Mouse (Mus musculus): ENCODE measurements around the gene Cd3g.

DNA sequence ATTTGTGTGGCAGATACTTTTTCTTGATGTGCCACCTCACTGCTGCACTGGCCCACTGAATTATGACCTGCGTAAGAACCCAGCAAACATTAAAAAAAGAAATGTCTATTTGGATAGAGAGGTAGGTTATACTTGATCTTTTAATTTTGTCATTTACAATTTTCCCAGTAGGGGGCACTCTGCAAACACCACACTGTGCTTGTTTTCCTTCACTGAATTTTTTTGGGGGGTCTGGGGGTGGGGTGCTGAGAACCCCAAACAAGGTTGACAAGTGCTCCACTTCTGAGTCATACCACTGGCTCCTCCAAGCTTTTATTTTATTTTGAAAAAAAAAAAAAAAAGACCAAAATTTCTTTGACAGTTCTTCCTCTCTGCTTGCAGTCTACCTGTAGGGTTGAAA, 10.8 kb downstream of the Cd3g start:
- no peak for TF ChIP-seq CTCF (IDR thresholded peaks at IDR 0.05; ENCODE audit: low read depth, low read length)
- TF ChIP-seq TAL1 (conservative IDR thresholded peaks at IDR 0.05; ENCODE audit: low read depth, low read length), result no peak
- TF ChIP-seq GATA1 (IDR thresholded peaks at IDR 0.05; ENCODE audit: borderline replicate concordance, low read length), result no peak
- no peak for TF ChIP-seq POLR2AphosphoS5 (IDR thresholded peaks at IDR 0.05; ENCODE audit: insufficient replicate concordance, low read depth, low read length)
- no peak for TF ChIP-seq GATA2 (IDR thresholded peaks at IDR 0.05; ENCODE audit: borderline replicate concordance, low read depth, low read length)
